Mouse (Mus musculus) neural tube, embryonic 13.5 days (tissue): ENCODE data around the gene Abca14. TPM values are rescaled to one million over a fixed set of nuclear protein-coding genes. Genes with fewer than 3 reads are reported as not detected.
A peak's percentile ranks its signal among the peaks of the same experiment; 100 is the strongest.

Experiments used
- ATAC-seq: fragments of 200-750 bp; cut with Nextera tagmentation; 2 replicates; pipeline ENCODE4 v1.8.0; 2017; ENCODE audit warnings: low read depth, mild to moderate bottlenecking, moderate TSS enrichment, moderate library complexity
- H3K27ac ChIP-seq: fragments of 300-500 bp; sonication (generic); replicated peaks from 2 replicates; pipeline ENCODE4 v1.5.1; 2015; ENCODE audit warnings: moderate library complexity, mild to moderate bottlenecking, inconsistent platforms
- H3K27me3 ChIP-seq: fragments of 300-500 bp; sonication (generic); 2 replicates; pipeline ENCODE4 v1.6.1; 2015; ENCODE audit warnings: mild to moderate bottlenecking, inconsistent platforms
- H3K36me3 ChIP-seq: fragments of 300-500 bp; sonication (generic); 2 replicates; pipeline ENCODE4 v1.6.1; 2015; ENCODE audit warnings: mild to moderate bottlenecking, inconsistent platforms
- H3K4me1 ChIP-seq: fragments of 300-500 bp; sonication (generic); replicated peaks from 2 replicates; pipeline ENCODE4 v1.6.1; 2015; ENCODE audit warnings: inconsistent platforms
- H3K4me2 ChIP-seq: fragments of 300-500 bp; sonication (generic); 2 replicates; pipeline ENCODE4 v1.6.1; 2015; ENCODE audit warnings: inconsistent platforms, mild to moderate bottlenecking, moderate library complexity
- H3K4me3 ChIP-seq: fragments of 300-500 bp; sonication (generic); 2 replicates; pipeline ENCODE4 v1.5.1; 2015; ENCODE audit warnings: mild to moderate bottlenecking, inconsistent platforms
- H3K9ac ChIP-seq: fragments of 300-500 bp; sonication (generic); 2 replicates; pipeline ENCODE4 v1.6.1; 2015; ENCODE audit warnings: moderate library complexity, mild to moderate bottlenecking, inconsistent platforms
- H3K9me3 ChIP-seq: fragments of 300-500 bp; sonication (generic); 2 replicates; pipeline ENCODE4 v1.6.1; 2016; ENCODE audit warnings: inconsistent platforms
- WGBS: fragments of 180-500 bp; shearing (Covaris S2); methylation state at CpG from one replicate; pipeline ENCODE4 v1.1.7; 2015; 5-methylcytosine and 5-hydroxymethylcytosine counted together
- polyA plus RNA-seq: library from polyadenylated mRNA; unstranded; fragments of >200 nt; fragmentation: Nextera tagmentation; extraction: Ambion mirVana; gene quantifications from 2 replicates; pipeline ENCODE4 v1.2.1, GENCODE M21; 2015

Gene Abca14
- not detected in 2 replicates for polyA plus RNA-seq

GRCm38 (mm10) chr7:120203789-120204188 lies at the start of gene Abca14:
Abca14 (plus strand) TSS chr7:120203961.
- no peaks in the 10 kb centered on the region for H3K36me3 ChIP-seq
- H3K9ac ChIP-seq, result no peak within 1 kb of the TSS
- H3K9me3 ChIP-seq, result no peaks in the 10 kb centered on the region
- peak within 1 kb of the TSS; percentile 20; the same call in 1 of the 2 replicates for H3K4me2 ChIP-seq
- peaks cover 40% of the 10 kb centered on the region for H3K27me3 ChIP-seq
- H3K4me1 ChIP-seq, result peaks cover 12% of the 10 kb centered on the region
- no peak within 1 kb of the TSS for H3K27ac ChIP-seq
- H3K4me3 ChIP-seq, result no peak within 1 kb of the TSS
- WGBS, result 6% methylated on average over 26 of the region's 26 CpGs
- peak; percentile 65; the same call in 1 of the 2 replicates for ATAC-seq

DNA sequence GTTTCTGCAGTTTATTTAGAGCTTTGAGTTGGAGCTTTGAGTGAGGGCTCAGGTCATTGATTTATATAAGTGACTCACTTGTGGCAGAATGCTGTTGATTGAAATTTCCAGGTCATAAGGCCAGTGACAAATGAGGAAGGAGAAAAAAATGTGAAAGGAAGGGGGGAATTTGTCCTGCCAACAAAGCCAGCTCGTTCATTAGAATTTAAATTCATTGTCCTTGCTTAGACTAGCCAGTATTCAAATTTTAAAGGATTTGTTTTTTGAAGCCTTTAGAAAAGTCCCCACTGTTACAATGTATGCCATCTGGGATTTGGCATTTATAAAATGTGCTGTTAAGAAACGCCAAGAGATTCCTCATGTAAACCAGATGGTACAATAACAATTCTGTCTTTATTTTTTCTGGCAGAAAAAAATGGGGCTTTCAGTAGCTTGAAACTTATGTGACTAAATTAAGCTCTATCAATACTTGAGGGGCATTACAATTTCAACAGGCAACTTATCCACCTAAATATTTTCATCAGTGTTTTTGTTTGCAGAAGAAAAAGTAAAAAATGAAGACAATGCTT lies 46.8 kb upstream of the Abca14 start:
- no peak for ATAC-seq
- Histone ChIP-seq H3K4me2 (no peak overlapping the region), H3K27me3 (no peaks in the 10 kb centered on the region), H3K4me1 (peaks cover 20% of the 10 kb centered on the region), H3K4me3 (no peak overlapping the region), H3K36me3 (no peaks in the 10 kb centered on the region), H3K9me3 (no peaks in the 10 kb centered on the region), H3K9ac (no peak overlapping the region), H3K27ac (no peak overlapping the region)
- WGBS, result 11% methylated on average over 2 of the region's 2 CpGs

GRCm38 (mm10) chr7:120157575-120158061 lies 46.1 kb upstream of the Abca14 start:
- Histone ChIP-seq H3K36me3 (no peaks in the 10 kb centered on the region), H3K27me3 (no peaks in the 10 kb centered on the region), H3K4me1 (peaks cover 20% of the 10 kb centered on the region), H3K27ac (no peak overlapping the region; the same call in 1 of the 2 replicates), H3K9ac (no peak overlapping the region), H3K4me3 (no peak overlapping the region), H3K4me2 (no peak overlapping the region), H3K9me3 (no peaks in the 10 kb centered on the region)
- WGBS, result 27% methylated on average over 5 of the region's 5 CpGs
- ATAC-seq, result no peak

GRCm38 (mm10) chr7:120158121-120158613 lies 45.6 kb upstream of the Abca14 start:
- Histone ChIP-seq H3K36me3 (no peaks in the 10 kb centered on the region), H3K4me1 (peaks cover 20% of the 10 kb centered on the region), H3K27ac (no peak overlapping the region; the same call in 1 of the 2 replicates), H3K9ac (no peak overlapping the region), H3K4me2 (no peak overlapping the region), H3K9me3 (no peaks in the 10 kb centered on the region), H3K27me3 (no peaks in the 10 kb centered on the region), H3K4me3 (no peak overlapping the region)
- 33% methylated on average over 4 of the region's 4 CpGs for WGBS
- no peak for ATAC-seq

DNA sequence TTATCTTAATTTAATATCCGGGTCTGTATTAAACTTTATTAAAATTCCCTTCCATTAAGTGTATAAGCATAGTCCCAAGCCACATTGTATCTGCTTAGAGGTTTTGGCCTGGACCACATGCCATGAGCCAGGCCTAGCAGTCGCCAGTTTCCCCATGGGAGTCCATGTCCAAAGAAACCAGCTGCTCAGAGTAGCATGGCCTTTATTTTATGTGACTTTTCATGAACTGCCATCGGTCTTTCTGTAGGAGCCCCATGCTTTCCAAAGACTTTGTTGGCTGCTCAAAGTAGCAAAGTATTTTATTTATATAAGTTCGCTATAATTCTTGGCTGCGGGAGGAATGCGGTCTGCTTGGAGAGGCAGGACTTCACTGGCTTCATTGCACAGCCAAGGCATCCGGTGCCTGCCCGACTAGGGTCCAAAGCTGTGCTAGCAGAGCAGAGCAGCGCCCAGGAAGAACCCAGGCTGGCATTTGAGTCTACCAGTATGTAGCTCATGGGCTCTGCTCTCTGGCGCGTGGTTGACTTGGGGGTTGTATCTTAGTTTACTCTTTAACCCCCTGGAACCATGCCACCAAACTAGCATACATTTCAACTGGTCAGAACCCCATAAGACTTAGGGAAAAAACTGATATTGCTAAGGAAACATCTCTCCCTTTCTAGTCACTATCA lies 40.0 kb upstream of the Abca14 start:
- no peaks in the 10 kb centered on the region for H3K4me1 ChIP-seq
- H3K27ac ChIP-seq, result no peak overlapping the region
- H3K4me3 ChIP-seq, result no peak overlapping the region
- H3K27me3 ChIP-seq, result no peaks in the 10 kb centered on the region
- no peak overlapping the region for H3K4me2 ChIP-seq
- no peak for ATAC-seq
- H3K9me3 ChIP-seq, result no peaks in the 10 kb centered on the region
- 87% methylated on average over 11 of the region's 11 CpGs for WGBS
- no peak overlapping the region for H3K9ac ChIP-seq
- H3K36me3 ChIP-seq, result no peaks in the 10 kb centered on the region

GRCm38 (mm10) chr7:120172188-120172700 lies 31.5 kb upstream of the Abca14 start:
- no peak for ATAC-seq
- no peaks in the 10 kb centered on the region for H3K27me3 ChIP-seq
- H3K27ac ChIP-seq, result no peak overlapping the region
- no peak overlapping the region for H3K4me3 ChIP-seq
- H3K4me2 ChIP-seq, result no peak overlapping the region
- H3K4me1 ChIP-seq, result no peaks in the 10 kb centered on the region
- H3K9ac ChIP-seq, result no peak overlapping the region
- H3K9me3 ChIP-seq, result no peaks in the 10 kb centered on the region
- H3K36me3 ChIP-seq, result no peaks in the 10 kb centered on the region
- WGBS, result 96% methylated on average over 1 of the region's 1 CpGs

GRCm38 (mm10) chr7:120173603-120174244 lies 30.0 kb upstream of the Abca14 start, which contains the start of gene Anks4b:
Anks4b (plus strand) TSS chr7:120173858.
- H3K27ac ChIP-seq, result no peak within 1 kb of the TSS
- no peaks in the 10 kb centered on the region for H3K27me3 ChIP-seq
- H3K36me3 ChIP-seq, result no peaks in the 10 kb centered on the region
- no peaks in the 10 kb centered on the region for H3K9me3 ChIP-seq
- H3K4me3 ChIP-seq, result no peak within 1 kb of the TSS
- H3K4me1 ChIP-seq, result no peaks in the 10 kb centered on the region
- no peak within 1 kb of the TSS for H3K9ac ChIP-seq
- no peak for ATAC-seq
- no peak within 1 kb of the TSS for H3K4me2 ChIP-seq
- 88% methylated on average over 10 of the region's 10 CpGs for WGBS

DNA sequence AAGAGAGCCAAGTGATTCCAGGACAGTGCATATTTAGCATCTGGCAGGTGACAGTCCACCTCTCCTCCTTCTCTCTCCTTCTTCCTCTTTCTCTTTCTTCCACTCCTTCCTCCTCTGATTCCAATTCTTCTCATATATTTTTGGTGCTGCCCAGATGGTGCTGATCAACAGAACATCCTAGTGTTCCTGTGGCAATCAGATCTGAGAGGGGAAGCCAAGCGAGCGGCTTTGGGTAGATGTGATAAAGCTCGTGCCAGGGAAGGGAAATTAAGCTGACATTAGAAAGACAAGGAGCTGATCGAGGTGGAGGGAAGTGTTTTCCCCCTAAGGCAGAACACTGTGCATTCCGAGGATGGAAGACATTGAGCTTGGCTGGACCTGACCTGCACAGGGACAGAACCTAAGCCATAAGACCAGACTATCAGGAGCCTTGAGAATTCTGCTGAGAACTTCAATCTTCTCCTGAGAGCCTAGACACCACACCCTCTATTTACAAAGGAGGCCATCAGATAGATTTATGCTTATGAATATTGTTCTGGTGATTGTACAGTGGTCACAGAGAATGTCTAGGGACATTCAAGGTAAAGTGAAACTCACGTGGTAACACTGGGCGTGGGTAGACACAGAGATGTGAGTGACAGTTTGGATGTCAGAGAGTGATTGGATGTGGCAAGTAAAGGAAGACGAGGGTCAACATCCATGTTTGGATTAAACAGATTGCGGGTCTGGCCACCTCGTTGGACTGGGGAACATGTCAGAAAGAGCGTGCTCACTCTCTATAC lies 28.8 kb upstream of the Abca14 start:
- Histone ChIP-seq H3K9ac (no peak overlapping the region), H3K36me3 (no peaks in the 10 kb centered on the region), H3K9me3 (no peaks in the 10 kb centered on the region), H3K4me3 (no peak overlapping the region), H3K27ac (no peak overlapping the region), H3K4me2 (no peak overlapping the region), H3K4me1 (no peaks in the 10 kb centered on the region), H3K27me3 (no peaks in the 10 kb centered on the region)
- WGBS, result 90% methylated on average over 11 of the region's 11 CpGs
- no peak for ATAC-seq

- 86% methylated on average over 3 of the region's 3 CpGs for WGBS
- Histone ChIP-seq H3K27ac (no peak overlapping the region), H3K4me1 (no peaks in the 10 kb centered on the region), H3K9me3 (no peaks in the 10 kb centered on the region), H3K36me3 (no peaks in the 10 kb centered on the region), H3K27me3 (no peaks in the 10 kb centered on the region), H3K4me2 (no peak overlapping the region), H3K9ac (no peak overlapping the region), H3K4me3 (no peak overlapping the region)
- no peak for ATAC-seq
Measured at GRCm38 (mm10) chr7:120177611-120178010, 26.1 kb upstream of the Abca14 start.

GRCm38 (mm10) chr7:120178935-120179334 lies 24.8 kb upstream of the Abca14 start:
- no peak overlapping the region for H3K9ac ChIP-seq
- no peak overlapping the region for H3K4me3 ChIP-seq
- no peak overlapping the region for H3K27ac ChIP-seq
- ATAC-seq, result no peak
- H3K27me3 ChIP-seq, result no peaks in the 10 kb centered on the region
- H3K4me1 ChIP-seq, result no peaks in the 10 kb centered on the region
- no peaks in the 10 kb centered on the region for H3K36me3 ChIP-seq
- H3K4me2 ChIP-seq, result no peak overlapping the region
- 30% methylated on average over 2 of the region's 2 CpGs for WGBS
- no peaks in the 10 kb centered on the region for H3K9me3 ChIP-seq

DNA sequence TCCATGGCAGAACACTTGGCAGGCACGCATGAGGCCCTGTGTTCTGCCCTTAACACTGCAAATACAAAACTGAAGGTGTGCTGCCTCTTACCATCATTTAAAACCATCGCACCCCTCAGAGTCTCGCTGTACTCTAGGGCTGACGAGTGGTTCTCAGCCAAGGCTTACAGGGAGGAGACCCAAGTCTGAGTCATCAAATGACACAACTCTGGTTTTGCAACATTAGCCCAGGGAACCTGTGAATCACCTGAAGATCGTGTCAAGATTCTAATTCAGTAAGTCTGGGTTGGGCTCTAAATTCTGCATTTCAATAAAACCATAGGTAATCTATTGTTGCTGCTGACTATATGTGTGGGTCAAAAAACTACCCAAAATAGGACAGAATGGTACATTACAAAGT lies 23.2 kb upstream of the Abca14 start:
- Histone ChIP-seq H3K4me2 (no peak overlapping the region), H3K9ac (no peak overlapping the region), H3K27me3 (no peaks in the 10 kb centered on the region), H3K27ac (no peak overlapping the region), H3K4me1 (no peaks in the 10 kb centered on the region), H3K36me3 (no peaks in the 10 kb centered on the region), H3K4me3 (no peak overlapping the region), H3K9me3 (no peaks in the 10 kb centered on the region)
- no peak for ATAC-seq
- 89% methylated on average over 5 of the region's 5 CpGs for WGBS
